Mouse (Mus musculus) megakaryocyte-erythroid progenitor cell, adult 5-6 weeks (primary cell): ENCODE data around the gene Timp3. TPM values are rescaled to one million over a fixed set of nuclear protein-coding genes. Genes with fewer than 3 reads are reported as not detected.

Source experiments
- ATAC-seq: replicated peaks from 2 replicates; pipeline ENCODE4 v1.8.0; 2016; ENCODE audit warnings: mild to moderate bottlenecking, inconsistent platforms; ENCODE audit not compliant: severe bottlenecking, poor library complexity, low FRiP score, low TSS enrichment
- total RNA-seq, 2 experiments: library from RNA; stranded (forward) in 1 of 2; stranded (reverse) in 1 of 2; fragments of 200-1000, 215-1000 nt in 1 of 2; fragments of >200 nt in 1 of 2; fragmentation: Nextera tagmentation in 1 of 2; gene quantifications; 2 replicates each; pipeline ENCODE4 v1.2.3; 2014 to 2017

Timp3 gene
- total RNA-seq, 2 experiments from 2014 or later: 2.7 TPM; not detected in 1

DNA sequence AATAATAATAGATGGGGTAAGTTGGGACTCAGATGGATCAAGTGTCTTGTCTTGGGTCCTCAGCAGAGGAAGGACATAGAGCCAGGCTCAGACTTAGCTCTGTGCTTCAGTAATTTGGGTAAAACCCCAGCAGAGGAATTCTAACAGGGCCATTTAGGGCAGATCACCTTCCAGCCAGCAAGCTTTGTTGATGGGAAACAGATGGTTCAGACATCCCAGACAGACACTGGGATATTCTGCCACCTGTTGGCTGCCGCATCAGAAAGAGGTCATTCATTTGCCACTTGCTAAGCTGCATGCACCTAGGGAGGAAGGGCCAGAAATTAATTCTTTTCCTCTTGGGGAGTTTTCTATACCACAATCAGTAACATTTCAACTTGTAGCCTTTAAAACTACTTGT, 21.8 kb downstream of the Timp3 start:
- no peak for ATAC-seq

DNA sequence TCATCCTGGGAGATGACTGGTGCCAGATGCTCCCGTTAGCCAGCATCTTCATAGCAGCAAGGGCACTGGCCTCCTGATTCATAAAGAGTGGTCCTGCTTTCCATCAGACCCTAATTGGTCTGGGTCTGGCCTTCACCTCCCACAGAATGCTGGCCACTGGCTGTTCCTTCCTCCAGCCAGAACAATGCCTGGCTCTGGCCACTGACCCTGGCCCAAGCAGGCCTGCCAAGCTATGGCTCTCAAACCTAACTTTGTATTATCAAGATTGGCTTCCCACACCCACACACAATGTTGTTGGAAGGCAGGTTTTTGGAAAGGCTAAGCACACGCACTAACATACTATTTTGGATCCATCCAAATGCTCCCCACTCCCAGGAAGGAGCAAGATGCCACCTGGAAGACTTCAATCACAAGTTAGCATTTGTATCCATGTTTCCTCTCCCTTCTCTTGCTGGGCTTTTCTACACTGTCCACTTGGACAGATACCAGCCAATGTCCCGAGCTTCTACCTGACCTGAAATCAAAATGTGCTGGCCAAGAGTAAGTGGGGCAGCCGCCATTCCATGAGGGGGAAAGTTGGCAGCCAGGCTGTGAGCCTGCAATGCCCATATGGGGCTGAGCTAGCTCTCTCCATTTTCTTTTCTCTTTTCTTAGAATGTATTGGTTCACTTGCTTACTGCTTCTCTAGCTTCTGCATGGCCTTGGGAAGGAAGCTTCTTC, 23.3 kb downstream of the Timp3 start:
- ATAC-seq: no peak

DNA sequence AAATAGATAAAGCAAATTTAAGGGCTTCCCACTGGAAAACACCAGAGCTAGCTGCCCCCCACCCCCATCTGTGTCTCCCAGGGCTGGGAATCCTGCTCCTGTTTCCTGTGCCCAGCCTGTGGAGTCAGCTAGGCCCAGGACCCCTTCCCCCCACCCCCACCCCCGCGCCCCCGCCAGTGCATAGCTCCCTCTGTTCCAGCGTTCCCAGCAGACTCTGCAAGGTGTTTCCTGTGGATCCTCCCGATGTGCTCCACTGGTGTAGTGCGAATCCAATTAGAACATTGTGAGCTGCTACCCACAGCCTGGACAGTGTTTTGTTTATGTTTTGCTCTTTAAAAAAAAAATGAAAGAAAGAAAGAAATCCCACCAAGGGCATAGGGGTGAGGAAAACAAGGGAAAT, 25.1 kb downstream of the Timp3 start:
- ATAC-seq: no peak

DNA sequence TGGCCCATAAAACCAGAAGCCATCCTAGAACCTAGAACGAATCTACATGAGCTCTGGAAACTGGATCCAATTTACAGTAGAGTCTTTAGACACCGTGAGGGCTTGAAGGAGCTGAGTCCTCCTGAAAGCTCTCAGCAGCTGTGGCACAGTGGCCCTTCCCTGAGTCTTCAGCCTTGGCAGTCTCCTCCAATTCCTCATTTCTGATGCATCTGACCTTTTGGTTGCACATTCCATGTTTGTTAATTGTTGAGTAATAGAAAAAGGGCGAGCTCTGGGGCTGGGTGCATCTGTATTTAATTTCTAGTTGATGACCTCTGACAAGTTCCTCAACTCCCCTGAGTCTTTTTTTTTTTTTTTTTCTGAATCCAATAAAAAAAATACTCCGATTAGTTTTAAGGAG, 28.0 kb downstream of the Timp3 start:
- no peak for ATAC-seq

DNA sequence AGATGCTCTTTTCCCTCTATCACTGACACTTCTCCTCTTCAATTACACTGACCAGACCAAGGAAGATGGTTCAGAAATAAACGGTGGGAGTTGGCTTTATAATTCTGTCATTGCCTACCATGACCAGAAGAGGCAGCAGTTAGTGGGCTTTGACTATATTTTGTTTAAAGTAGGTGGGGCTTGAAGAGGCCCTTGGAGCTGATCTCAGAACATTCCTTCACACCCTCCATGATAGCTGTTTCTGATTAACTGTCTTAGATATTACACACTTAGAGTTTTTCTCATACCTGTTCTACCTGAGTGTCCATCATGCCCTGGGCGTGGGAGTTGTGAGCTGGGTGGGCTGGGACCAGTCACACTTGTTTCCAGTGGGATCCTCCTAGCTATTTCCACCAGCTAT, 28.5 kb downstream of the Timp3 start:
- ATAC-seq: 0 out of 2 replicates have a peak, but pooled peaks have one; percentile 48

DNA sequence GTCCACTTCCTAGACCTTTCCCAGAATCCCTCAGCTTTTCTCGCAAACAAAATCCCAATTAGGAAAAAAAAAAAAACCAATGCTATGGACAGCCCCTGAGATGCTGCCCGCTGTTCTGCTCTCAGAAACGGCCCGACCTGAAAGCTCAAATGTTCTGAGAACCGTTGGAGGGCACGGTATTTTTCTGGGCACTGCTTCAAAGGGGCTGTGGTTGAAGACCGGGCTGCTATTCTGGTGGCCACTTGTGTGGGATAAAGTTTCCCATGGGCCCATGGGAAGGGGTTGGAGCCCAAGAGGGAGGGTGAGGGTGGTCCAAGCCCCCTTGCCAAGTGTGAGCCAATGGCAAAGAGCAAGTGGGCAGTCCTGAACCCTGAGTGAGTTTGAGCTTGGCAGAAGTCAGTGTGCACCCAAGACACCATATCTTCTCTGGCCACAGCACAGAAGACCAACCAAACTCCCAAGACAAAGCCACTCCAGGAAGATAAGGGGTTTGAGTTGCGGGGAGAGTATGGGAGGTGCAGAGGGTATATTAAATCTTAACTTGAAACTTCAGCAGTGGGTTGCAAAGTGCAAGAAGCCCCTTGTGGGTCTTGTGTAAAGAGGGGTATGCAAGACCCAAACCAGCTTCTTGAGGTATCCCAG, 29.2 kb downstream of the Timp3 start:
- 0 out of 2 replicates have a peak, but pooled peaks have one; percentile 36 for ATAC-seq

DNA sequence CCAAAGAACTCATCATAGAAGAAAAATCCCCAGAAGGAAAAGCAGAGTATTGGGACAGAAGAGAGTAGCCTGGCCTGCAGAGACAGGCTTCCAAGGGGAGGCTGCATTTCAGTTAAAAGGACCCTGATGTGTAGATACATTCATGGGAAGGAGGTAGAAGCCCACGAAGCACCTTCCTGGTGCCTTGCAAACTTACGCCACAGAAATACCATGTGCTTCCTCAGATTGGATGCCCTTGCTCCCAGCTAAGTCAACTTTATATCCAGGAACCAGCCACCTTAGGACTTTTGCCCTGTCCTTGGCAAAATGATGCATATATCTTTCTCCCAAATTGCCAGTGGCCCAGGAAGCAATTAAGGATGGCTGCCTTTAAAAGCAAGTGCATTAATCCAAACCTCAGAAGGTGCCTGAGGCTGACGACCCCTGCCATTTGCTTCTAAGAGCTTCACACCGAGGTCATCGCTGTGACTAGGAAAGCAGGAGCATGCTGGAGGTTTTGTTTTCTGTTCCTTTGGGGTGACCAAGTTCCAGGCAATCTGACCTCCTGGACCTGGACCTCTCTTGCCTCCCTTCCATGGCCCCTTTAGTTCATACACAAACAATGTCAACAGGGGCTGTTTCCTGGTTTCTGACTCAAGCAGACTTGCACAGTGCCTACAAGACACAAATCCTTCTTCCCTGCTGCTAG, 31.0 kb downstream of the Timp3 start:
- ATAC-seq: no peak

DNA sequence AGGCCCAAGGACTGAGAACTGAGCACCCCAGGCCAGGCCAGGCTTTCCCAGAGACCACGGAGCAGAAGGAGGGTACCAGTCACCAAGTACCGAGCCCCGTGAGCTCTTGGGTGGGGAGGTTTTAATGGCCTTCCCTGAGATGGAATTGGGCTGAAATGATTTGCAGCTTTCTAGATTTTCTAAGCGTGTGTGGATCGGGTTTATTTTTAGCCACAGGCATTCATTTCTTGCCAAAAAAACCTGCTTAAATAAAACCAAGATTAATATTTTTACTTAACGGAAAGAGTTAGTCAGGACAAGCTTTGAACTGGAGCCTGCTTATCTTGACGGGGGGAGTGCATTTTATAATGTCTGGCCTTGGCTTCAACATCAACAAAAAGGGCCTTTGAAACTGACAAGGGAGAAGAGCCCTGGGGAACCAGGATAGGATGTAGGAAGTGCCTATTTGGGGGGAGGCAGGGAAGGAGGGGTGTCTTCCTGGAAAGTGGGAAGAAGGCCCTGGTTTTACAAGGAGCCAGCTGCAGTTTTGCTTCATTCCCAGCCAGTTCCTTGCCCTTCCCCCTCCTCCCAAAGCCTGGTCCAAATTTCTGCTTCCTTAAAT, 31.6 kb downstream of the Timp3 start:
- no peak for ATAC-seq

DNA sequence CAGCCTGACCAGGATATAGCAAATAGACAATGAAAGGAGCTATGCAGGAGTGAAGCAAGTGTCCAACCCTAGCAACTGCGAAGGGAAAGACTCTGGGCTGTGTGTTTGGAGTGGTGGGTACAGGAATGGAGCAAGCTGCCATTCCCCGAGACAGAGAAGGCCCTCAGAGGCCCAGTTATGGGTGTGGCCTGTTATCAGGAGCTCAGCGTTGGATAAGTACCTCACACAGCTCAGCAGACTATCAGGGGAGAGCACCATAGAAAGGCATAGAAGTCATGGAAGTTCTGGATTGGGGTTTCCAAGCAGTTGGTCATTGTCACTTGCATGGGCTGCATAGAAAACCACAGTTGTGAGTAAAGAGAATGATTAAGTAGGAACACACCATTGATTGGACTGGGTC, 32.8 kb downstream of the Timp3 start:
- ATAC-seq: peak; percentile 71

DNA sequence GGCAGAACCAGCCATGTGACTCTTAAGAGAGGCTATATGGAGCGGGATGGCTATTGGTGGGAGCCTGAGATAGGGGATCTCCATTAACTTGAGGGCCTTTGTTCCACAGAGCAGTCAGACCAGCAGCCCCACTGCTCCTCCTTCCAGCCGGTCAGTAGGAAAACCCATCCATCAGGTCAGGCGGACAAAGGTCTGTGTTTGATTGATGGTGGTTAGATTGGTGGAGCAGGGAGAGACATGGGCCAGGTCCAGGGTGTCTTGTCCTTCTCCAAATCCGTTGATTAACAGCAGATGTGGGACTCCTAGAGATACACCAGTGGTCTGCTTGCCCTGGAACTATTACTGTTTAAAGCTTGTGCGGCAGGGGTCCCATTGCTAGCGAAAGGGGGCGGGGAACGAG, 34.4 kb downstream of the Timp3 start:
- ATAC-seq: no peak

DNA sequence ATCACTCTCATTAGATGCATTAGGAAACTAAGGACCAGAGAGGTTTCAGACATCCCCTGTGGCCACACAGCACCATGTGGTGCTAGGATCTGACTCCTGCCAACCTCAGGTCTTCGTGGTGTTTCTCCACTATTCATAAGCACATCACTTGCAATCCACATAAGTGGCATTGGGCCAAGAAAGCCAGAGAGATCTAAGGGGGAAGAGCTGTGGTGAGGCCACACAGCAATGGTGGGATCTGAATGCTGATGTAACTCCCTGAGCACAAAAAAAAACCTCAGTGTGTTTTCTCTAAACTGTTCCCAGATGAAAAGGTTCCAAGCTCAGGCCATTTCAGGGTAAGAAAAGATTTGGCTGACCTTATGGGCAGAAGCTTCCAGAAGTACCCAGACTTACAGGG, 36.3 kb downstream of the Timp3 start:
- no peak for ATAC-seq

DNA sequence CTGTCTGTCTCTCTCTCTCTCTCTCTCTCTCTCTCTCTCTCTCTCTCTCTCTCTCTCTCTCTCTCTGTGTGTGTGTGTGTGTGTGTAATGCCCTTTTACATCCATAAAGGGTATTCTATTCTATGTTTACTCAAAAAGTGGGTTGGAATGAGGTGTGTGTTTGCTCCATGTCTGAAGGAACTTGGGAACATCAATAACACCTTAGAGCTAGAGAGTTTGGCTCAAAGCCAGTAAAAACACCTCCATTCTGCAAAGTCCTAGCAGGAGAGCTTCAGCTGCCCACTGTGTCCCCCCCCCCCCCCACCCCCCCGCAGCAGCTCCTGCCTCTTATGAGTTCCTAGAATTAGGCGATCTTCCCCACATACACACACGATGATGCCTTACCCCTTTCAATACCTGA, 37.1 kb downstream of the Timp3 start:
- ATAC-seq: no peak

DNA sequence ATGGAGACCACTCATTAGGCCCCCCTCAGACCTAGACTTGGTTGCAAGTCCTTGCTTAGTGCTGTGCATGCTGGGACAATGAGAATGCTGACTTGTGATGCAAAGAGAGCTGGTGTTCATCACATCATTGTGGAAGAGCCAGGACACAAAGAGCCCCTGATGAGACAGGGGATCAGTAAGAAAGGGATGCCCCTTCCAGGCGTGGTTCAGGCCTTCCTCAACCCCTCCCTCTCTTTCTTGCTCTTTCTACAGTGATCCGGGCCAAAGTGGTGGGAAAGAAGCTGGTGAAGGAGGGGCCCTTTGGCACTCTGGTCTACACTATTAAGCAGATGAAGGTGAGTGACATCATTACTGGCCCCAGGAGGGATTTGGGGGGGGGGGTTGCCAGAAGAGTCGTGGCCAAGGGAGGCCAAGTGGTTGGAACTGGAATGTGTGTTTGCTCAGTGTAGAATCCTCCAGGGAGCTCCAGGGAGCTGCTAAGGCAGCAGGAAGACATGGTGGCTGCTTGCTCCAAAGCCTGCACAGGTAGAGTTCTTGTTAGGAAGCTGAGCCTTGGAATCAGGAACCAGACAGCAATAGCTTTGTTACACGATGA, 38.0 kb downstream of the Timp3 start:
- ATAC-seq: no peak

DNA sequence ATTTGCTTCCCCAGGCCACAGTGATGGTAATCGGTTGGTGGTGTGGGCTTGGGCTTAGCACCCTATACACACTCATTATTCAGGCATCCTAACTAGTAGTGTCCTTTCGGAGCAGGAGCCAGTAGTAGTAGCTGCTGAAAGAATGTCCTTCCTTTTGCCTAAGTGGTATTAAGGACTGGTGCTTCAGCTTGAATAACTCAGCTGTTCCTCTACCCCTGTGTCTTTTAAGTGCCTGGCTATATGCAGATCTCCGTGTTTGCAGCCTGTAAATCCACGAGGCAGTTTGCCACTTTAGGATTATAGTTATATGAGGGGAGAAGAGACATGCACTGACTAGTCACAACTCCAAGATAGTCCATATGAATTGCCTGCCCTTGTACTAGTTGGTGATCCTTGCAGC, 38.9 kb downstream of the Timp3 start:
- ATAC-seq: no peak

DNA sequence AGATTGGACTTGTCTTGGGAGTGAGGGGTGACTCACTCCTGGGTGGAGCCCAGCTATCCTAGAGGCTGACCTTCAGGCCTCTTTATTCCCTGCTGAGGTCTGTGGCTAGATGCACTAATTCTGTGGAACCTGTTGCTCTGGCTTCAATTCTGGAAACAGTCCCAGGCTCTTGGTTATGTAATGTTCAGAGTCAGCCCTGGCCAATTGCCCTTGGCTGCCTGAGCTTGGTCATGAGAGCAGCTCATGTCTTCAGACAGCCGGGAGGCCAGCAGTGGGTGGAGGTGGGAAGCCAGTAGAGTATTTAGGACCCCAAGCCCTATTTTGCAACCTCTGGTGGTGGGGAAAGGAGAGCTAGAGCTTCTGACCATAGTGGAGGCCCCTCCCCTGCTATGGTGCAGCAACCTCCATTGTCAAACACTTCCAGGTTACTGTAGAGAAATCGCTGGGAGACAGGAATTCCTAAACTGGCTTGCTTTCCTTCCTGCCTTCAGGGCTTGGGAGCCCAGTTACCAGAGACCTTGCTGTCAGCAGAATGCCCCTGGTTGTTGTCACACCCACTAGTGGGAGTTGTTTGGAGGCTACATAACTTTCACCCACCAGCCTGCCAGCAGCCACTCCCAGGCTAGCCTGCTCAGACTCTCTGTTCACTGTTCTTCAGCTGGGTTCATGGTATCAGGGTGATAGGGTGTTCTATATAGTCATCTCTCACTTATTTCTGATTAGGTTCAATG, 39.6 kb downstream of the Timp3 start:
- peak; percentile 46 for ATAC-seq

DNA sequence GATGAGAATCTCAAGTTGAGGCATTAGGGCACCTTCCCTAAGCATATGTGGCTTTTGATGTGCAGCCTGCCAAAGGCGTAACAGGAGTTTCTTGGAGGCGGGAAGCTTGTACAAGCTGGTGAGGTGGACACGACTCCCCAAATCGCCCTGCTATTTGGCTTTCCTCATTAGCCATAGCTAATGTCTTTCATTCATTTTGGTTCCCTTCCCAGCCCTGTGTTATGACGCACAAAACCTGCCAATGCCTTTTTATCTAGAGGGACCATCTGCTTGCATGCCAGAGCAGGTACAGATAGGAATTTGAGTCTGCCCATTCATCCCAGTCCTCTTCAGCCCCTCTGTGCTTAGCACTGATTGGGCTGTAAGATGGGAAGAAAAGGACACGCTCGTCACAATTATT, 40.2 kb downstream of the Timp3 start:
- peak; percentile 62 for ATAC-seq

DNA sequence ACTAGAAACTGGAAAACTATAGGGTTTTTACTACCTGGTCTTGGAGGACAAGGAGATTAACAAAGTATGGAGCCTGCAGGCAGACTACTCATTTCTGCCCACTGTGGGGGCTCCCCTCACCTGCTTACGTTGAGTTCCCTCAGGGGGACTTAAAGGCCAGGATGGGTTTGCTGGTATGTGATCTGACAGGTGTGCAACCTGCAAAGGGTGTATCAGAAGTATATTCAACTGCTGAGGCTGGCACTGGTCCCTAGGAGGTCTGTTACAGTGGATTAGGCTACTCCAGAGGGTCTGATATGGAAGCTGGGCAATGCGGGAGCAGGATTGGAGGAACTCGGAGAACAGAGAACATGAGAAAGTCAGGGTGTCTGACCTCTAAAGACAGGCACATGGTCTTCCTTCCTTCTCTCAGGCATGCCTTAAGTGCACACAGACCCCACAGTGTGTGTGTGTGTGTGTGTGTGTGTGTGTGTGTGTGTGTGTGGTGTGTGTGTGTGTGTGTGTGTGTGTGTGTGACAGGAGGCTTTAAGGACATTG, 40.9 kb downstream of the Timp3 start:
- ATAC-seq: no peak

DNA sequence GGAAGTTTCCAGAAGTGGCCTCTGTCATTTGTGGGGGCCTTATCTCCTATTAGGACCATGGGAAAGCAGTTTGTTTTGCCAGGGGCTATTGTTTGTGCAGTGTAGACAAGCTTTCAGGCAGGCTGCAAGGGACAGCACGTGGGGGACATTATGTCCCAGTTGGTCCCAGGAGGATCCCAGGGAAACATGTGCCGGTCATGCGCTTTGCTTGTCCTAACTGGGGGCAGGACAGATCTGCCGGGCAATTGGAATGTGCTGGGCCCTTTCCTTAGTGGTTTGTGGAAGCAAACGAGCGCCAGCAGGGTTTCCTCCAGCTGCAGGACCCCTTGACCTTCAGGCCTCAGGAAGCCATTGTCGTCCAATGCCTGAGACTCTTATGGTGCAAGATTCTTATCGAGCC, 41.4 kb downstream of the Timp3 start:
- no peak for ATAC-seq

DNA sequence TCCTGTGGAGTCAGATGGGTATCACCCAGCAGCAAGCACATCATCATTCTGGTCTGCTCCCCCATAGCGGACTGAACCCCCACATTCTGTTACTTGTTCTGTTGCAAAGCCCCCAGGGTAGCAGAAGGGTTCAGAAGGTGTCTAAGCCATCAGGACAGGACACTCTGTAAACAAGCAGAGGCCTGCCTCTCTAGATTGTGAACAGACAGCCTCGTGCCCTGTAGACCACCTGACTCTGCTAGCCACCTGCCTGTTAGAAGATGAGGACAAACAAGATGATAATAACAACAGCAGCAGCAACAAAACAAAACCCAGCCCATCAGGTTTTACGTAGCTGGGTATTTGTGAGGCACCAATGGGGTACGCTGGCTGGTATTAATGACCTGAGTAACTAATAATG, 42.0 kb downstream of the Timp3 start:
- no peak for ATAC-seq
